Mouse (Mus musculus): ENCODE results near the gene Nbeal1.

Nbeal1 gene

DNA sequence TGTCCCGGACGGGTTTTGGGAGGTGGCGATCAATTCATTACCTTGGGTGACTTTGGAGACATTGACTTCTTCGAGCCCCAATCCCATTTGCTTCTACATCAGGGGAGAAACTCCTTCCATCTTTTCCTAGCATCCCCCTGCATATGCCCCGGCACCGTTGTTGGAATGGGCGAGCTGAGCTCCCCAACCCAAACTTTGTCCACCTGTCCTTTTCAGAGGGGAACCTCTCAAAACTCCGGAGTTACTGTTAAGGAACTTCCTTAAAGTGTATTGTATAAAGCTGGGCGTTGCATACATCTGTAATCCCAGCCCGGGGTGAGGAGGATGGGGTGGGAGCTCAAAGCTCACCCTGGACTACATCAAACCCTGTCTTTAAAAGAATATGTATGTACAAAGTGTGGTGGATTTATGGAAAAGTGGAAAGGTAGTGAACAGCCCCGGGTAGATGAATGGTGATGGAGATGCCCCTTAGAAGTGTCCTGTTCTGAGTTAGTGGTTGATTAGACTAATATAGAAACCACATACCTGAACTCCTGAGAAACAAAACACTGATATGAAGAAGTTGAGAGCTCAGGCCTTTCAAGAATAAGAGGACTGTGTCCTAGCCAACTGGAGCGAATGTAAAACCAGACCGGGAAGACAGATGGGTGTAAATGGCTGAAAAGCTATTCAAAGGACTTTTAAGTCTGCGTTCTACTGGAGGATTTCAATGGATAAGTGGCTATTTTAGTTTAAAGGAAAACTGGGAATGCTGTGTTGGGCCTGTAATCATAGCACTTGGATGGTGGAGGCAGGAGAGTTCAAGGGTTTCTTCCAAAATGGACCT is 163.4 kb downstream of the Nbeal1 start:
- DNase-seq (ENCODE audit: low spot score in 2 of 2), result no peak

- no peak for DNase-seq (ENCODE audit: low spot score in 2 of 2)
These were observed 164.3 kb downstream of the Nbeal1 start for GRCm38 (mm10) chr1:60344670-60345069.

DNA sequence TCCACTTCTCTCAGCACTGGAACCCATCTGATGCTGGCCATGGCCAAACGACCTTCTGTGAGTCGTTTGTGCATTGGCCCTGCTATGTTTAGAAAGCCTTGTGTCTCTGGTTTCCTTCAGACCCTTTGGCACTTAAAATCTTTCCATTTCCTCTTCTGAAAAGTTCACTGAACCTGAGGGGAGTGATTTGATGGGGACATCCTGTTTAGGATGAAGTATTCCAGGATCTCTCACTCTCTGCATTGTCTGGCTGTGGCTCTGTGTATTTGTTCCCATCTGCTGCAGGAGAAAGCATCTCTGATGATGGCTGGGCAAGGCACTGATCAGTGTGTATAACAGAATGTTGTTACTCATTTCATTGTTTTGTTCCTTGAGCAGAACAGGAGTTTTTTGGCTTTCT is 165.3 kb downstream of the Nbeal1 start:
- no peak for DNase-seq (ENCODE audit: low spot score in 2 of 2)

- no peak for DNase-seq (ENCODE audit: low spot score in 2 of 2)
These were observed 172.4 kb downstream of the Nbeal1 start for GRCm38 (mm10) chr1:60352786-60353185.

- no peak for DNase-seq (ENCODE audit: low spot score in 2 of 2)
These were observed 181.2 kb downstream of the Nbeal1 start for GRCm38 (mm10) chr1:60361626-60362025.

GRCm38 (mm10) chr1:60376556-60376955 is 196.2 kb downstream of the Nbeal1 start:
- DNase-seq (ENCODE audit: low spot score in 2 of 2), result no peak

DNA sequence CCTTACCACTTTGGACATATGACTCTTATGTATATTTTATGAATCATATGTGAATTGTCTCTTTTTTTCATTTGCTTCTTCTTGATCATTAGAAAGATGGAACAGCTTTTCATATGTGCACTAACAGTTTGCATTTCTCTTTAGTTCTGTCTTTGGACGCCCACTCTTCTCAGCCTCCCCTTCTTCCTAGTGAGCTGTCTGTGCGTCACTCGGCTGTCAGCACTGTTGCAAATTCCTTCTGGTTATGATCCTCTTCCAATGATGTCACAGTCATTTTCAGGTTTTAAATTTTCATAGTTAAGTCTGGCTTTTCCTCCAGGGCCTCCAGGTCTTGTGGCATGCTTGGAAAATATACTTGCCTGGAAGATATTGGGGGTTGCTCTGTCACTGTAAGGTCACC is 201.5 kb downstream of the Nbeal1 start:
- DNase-seq (ENCODE audit: low spot score in 2 of 2), result no peak

Measured in frontal cortex, postnatal 25 days (tissue).